Mouse (Mus musculus) liver, postnatal 0 days (tissue): ENCODE results near the gene Paqr6. TPM values are rescaled to one million over a fixed set of nuclear protein-coding genes. Genes with fewer than 3 reads are reported as not detected.

Experiments
- ATAC-seq: fragments of 200-750 bp; cut with Nextera tagmentation; 2 replicates; pipeline ENCODE4 v1.8.0; 2017; ENCODE audit warnings: mild to moderate bottlenecking, moderate library complexity
- DNase-seq: peaks from one replicate; pipeline ENCODE4 v3.0.0-alpha.2; 2016
- H3K27ac ChIP-seq: fragments of 300-500 bp; sonication (generic); 2 replicates; pipeline ENCODE4 v1.5.1; 2014; ENCODE audit warnings: antibody characterized with exemption, moderate library complexity, mild to moderate bottlenecking, low read depth
- H3K27me3 ChIP-seq: fragments of 300-500 bp; sonication (generic); 2 replicates; pipeline ENCODE4 v1.6.1; 2014; ENCODE audit warnings: low read length, control low read depth, mixed read lengths; ENCODE audit not compliant: insufficient read depth
- H3K36me3 ChIP-seq: fragments of 300-500 bp; sonication (generic); replicated peaks from 2 replicates; pipeline ENCODE4 v1.6.1; 2014; ENCODE audit warnings: mild to moderate bottlenecking, control low read depth, low read length, moderate library complexity, mixed read lengths; ENCODE audit not compliant: insufficient read depth
- H3K4me1 ChIP-seq: fragments of 300-500 bp; sonication (generic); 2 replicates; pipeline ENCODE4 v1.6.1; 2014; ENCODE audit warnings: antibody characterized with exemption, mild to moderate bottlenecking, control low read depth; ENCODE audit not compliant: insufficient read depth
- H3K4me2 ChIP-seq: fragments of 300-500 bp; sonication (generic); 2 replicates; pipeline ENCODE4 v1.6.1; 2014; ENCODE audit warnings: low read depth, mild to moderate bottlenecking, low read length, moderate library complexity, mixed read lengths
- H3K4me3 ChIP-seq: fragments of 300-500 bp; sonication (generic); 2 replicates; pipeline ENCODE4 v1.5.1; 2014; ENCODE audit warnings: low read depth, low read length
- H3K9ac ChIP-seq: fragments of 300-500 bp; sonication (generic); replicated peaks from 2 replicates; pipeline ENCODE4 v1.6.1; 2014; ENCODE audit warnings: mild to moderate bottlenecking, moderate library complexity
- H3K9me3 ChIP-seq: fragments of 300-500 bp; sonication (generic); 2 replicates; pipeline ENCODE4 v1.6.1; 2016; ENCODE audit warnings: mild to moderate bottlenecking, control low read depth, low read length, mixed read lengths
- CTCF ChIP-seq: sonication (generic); IDR thresholded peaks from 2 replicates; pipeline ENCODE4 v1.5.1; 2016; ENCODE audit warnings: antibody characterized with exemption, low read depth
- EP300 ChIP-seq: IDR thresholded peaks from 2 replicates; pipeline ENCODE4 v1.6.1; 2016; ENCODE audit warnings: antibody characterized with exemption, low read depth, mild to moderate bottlenecking
- WGBS: fragments of 180-500 bp; shearing (Covaris S2); extraction: QIAGEN DNeasy Blood & Tissue Kit; methylation state at CpG from one replicate; pipeline ENCODE4 v1.1.7; 2014; ENCODE audit not compliant: insufficient replicate concordance; 5-methylcytosine and 5-hydroxymethylcytosine counted together
- polyA plus RNA-seq: library from polyadenylated mRNA; unstranded; fragments of >200 nt; fragmentation: Nextera tagmentation; extraction: Ambion mirVana; gene quantifications from 2 replicates; pipeline ENCODE4 v1.2.1, GENCODE M21; 2015

Paqr6 gene
- polyA plus RNA-seq, 1 experiment from 2014 or later: 2.0 TPM

- Histone ChIP-seq H3K4me3 (no peak overlapping the region), H3K4me2 (no peak overlapping the region), H3K27me3 (no peaks in the 10 kb centered on the region), H3K36me3 (peaks cover 24% of the 10 kb centered on the region), H3K27ac (peak overlapping the region; percentile 39), H3K9ac (no peak overlapping the region), H3K4me1 (no peaks in the 10 kb centered on the region; the same call in 1 of the 2 replicates), H3K9me3 (no peaks in the 10 kb centered on the region)
- TF ChIP-seq EP300 (no peak), CTCF (no peak)
- WGBS: 86% methylated on average over 6 of the region's 6 CpGs
- peak; percentile 33; the same call in 1 of the 2 replicates for ATAC-seq
- peak; percentile 37 for DNase-seq
Observed at GRCm38 (mm10) chr3:88395288-88395687, 30.9 kb downstream of the Paqr6 start.

DNA sequence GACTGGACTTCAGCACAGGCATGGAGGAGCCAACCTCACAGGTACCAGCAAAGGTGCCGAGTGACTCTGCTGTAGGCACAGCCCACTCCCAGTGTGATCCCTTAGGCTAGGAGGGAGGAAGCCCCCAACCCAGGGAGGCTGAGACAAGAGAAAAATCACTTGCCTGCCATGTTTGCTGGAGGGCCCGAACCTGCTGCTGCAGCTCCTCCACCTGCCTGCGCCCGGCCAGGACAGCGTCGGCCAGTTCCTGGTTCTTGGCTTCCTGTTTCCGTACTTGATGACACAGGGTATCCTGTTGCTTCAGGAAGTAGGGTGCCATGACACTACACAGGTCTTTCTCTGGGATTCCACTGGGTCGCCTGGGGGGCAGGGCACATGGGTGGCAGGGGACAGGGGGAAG, 31.4 kb downstream of the Paqr6 start:
- Histone ChIP-seq H3K4me2 (no peak overlapping the region), H3K9me3 (no peaks in the 10 kb centered on the region), H3K4me3 (no peak overlapping the region), H3K27me3 (no peaks in the 10 kb centered on the region), H3K36me3 (peaks cover 21% of the 10 kb centered on the region), H3K9ac (no peak overlapping the region), H3K27ac (peak overlapping the region; percentile 39; the same call in 1 of the 2 replicates), H3K4me1 (no peaks in the 10 kb centered on the region; the same call in 1 of the 2 replicates)
- TF ChIP-seq CTCF (no peak), EP300 (no peak)
- ATAC-seq (peak; percentile 15; the same call in 1 of the 2 replicates), DNase-seq (peak; percentile 25)
- 62% methylated on average over 8 of the region's 8 CpGs for WGBS

- no peak overlapping the region for H3K4me3 ChIP-seq
- WGBS: 88% methylated on average over 2 of the region's 2 CpGs
- H3K9ac ChIP-seq: no peak overlapping the region
- H3K36me3 ChIP-seq: peaks cover 21% of the 10 kb centered on the region
- H3K9me3 ChIP-seq: no peaks in the 10 kb centered on the region
- no peaks in the 10 kb centered on the region for H3K27me3 ChIP-seq
- ATAC-seq (no peak), DNase-seq (no peak)
- H3K27ac ChIP-seq: no peak overlapping the region
- H3K4me2 ChIP-seq: no peak overlapping the region
- H3K4me1 ChIP-seq: no peaks in the 10 kb centered on the region; the same call in 1 of the 2 replicates
- TF ChIP-seq CTCF: no peak
- TF ChIP-seq EP300: no peak
Observed at GRCm38 (mm10) chr3:88398666-88399065, 34.3 kb downstream of the Paqr6 start.

DNA sequence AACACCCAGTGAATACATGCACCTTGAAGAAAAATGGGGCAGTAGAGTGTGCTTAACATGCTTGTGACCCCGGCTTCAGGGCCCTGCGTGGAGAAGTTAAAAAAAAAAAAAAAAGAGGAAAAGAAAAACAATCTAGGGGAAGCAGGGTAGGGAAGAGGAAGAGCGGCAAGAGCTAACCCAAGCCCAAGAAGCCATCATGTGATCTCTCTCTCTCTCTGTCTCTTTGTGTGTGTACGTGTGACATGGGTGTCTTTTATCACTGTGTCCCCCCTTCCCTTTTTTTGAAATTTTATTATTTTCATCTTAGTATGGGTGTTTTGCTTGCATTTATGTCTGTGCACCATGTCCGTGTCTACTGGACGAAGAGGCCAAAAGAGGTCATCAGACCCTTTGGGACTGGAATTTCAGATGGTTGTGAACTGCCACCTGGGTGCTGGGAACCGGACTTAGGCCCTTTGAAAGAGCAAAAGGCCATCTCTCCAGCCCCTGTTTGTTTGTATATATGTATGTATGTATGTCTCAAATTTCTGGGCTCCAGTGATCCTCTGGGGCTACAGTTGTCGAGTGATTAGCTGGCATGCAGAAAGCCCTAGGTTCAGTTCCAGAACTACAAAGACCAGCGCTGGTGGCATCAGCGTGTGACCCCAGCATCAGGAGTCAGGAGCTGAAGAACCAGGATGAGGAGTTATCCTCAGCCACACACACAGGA, 39.3 kb downstream of the Paqr6 start:
- peaks cover 9% of the 10 kb centered on the region for H3K4me1 ChIP-seq
- no peak overlapping the region for H3K9ac ChIP-seq
- H3K4me2 ChIP-seq: no peak overlapping the region
- WGBS: 79% methylated on average over 10 of the region's 10 CpGs
- peaks cover 19% of the 10 kb centered on the region for H3K36me3 ChIP-seq
- TF ChIP-seq EP300: no peak
- no peak overlapping the region for H3K27ac ChIP-seq
- DNase-seq: no peak
- H3K27me3 ChIP-seq: no peaks in the 10 kb centered on the region
- no peaks in the 10 kb centered on the region for H3K9me3 ChIP-seq
- no peak overlapping the region for H3K4me3 ChIP-seq
- ATAC-seq: no peak

GRCm38 (mm10) chr3:88407090-88407489, 42.7 kb downstream of the Paqr6 start:
- peaks cover 12% of the 10 kb centered on the region for H3K36me3 ChIP-seq
- H3K9ac ChIP-seq: no peak overlapping the region
- H3K27ac ChIP-seq: no peak overlapping the region
- TF ChIP-seq EP300: no peak
- TF ChIP-seq CTCF: peak; percentile 96
- H3K4me1 ChIP-seq: peaks cover 36% of the 10 kb centered on the region
- H3K4me3 ChIP-seq: no peak overlapping the region
- peak; percentile 70 for DNase-seq
- no peaks in the 10 kb centered on the region for H3K27me3 ChIP-seq
- no peaks in the 10 kb centered on the region for H3K9me3 ChIP-seq
- 2% methylated on average over 2 of the region's 2 CpGs for WGBS
- ATAC-seq: no peak
- no peak overlapping the region for H3K4me2 ChIP-seq

- H3K27me3 ChIP-seq: no peaks in the 10 kb centered on the region
- H3K9me3 ChIP-seq: no peaks in the 10 kb centered on the region
- 59% methylated on average over 7 of the region's 7 CpGs for WGBS
- peaks cover 40% of the 10 kb centered on the region for H3K4me1 ChIP-seq
- ATAC-seq (no peak), DNase-seq (no peak)
- no peak overlapping the region for H3K4me2 ChIP-seq
- no peak overlapping the region for H3K9ac ChIP-seq
- H3K27ac ChIP-seq: no peak overlapping the region
- no peak overlapping the region for H3K4me3 ChIP-seq
- TF ChIP-seq CTCF (no peak), EP300 (no peak)
- H3K36me3 ChIP-seq: peaks cover 16% of the 10 kb centered on the region
Observed at GRCm38 (mm10) chr3:88407529-88407928, 43.1 kb downstream of the Paqr6 start.
